Mouse (Mus musculus) thymus, adult 2 months (tissue): ENCODE measurements at regions not wholly inside any gene's neighbourhood (a gene's known extent, or its start where the extent isn't known, plus 50 kb on each side); places are given as distances from the start of the nearest gene placed in this dataset.

Source experiments
- DNase-seq: peaks from one replicate; pipeline ENCODE4 v3.0.0; 2021
- H3K27ac ChIP-seq: fragments of 200-500 bp; 2 replicates; pipeline ENCODE4 v1.5.1; 2012; ENCODE audit warnings: low read length, control low read depth; ENCODE audit not compliant: control insufficient read depth, insufficient read depth
- H3K27me3 ChIP-seq: fragments of 200-500 bp; 2 replicates; pipeline ENCODE4 v1.6.1; 2012; ENCODE audit warnings: mild to moderate bottlenecking, low read length, moderate library complexity, mixed read lengths; ENCODE audit not compliant: control insufficient read depth, insufficient read depth
- H3K36me3 ChIP-seq: fragments of 200-500 bp; 2 replicates; pipeline ENCODE4 v1.6.1; 2012; ENCODE audit warnings: mild to moderate bottlenecking, low read length, moderate library complexity; ENCODE audit not compliant: control insufficient read depth, insufficient read depth
- H3K4me1 ChIP-seq: fragments of 200-500 bp; replicated peaks from 2 replicates; pipeline ENCODE4 v1.6.1; 2012; ENCODE audit warnings: low read length; ENCODE audit not compliant: control insufficient read depth, insufficient read depth
- H3K4me3 ChIP-seq: fragments of 200-500 bp; 2 replicates; pipeline ENCODE4 v1.5.1; 2012; ENCODE audit warnings: mild to moderate bottlenecking, low read length, control low read depth, moderate library complexity; ENCODE audit not compliant: control insufficient read depth, insufficient read depth
- CTCF ChIP-seq: fragments of 200-500 bp; IDR thresholded peaks from 2 replicates; pipeline ENCODE4 v1.5.1; 2012; ENCODE audit warnings: mild to moderate bottlenecking, control low read depth, low read length, moderate library complexity, borderline replicate concordance; ENCODE audit not compliant: control insufficient read depth, poor library complexity, insufficient read depth; ENCODE audit errors: extremely low read depth
- POLR2A ChIP-seq: fragments of 200-500 bp; IDR thresholded peaks from 2 replicates; pipeline ENCODE4 v1.6.1; 2012; ENCODE audit warnings: mild to moderate bottlenecking, low read length, control low read depth, moderate library complexity; ENCODE audit not compliant: control insufficient read depth, poor library complexity, insufficient read depth; ENCODE audit errors: extremely low read depth
- WGBS: fragments of 180-500 bp; shearing (Covaris S2); methylation state at CpG from one replicate; pipeline ENCODE4 v1.1.7; 2018; 5-methylcytosine and 5-hydroxymethylcytosine counted together

- Histone ChIP-seq H3K27ac (no peak overlapping the region), H3K36me3 (no peaks in the 10 kb centered on the region), H3K4me3 (no peak overlapping the region), H3K4me1 (no peaks in the 10 kb centered on the region), H3K27me3 (no peaks in the 10 kb centered on the region)
- WGBS: 7% methylated on average over 5 of the region's 5 CpGs
- no peak for DNase-seq
- TF ChIP-seq CTCF: no peak
- TF ChIP-seq POLR2A: no peak
Observed at GRCm38 (mm10) chr10:17522026-17522541, 200.9 kb upstream of the Cited2 start.

- H3K4me1 ChIP-seq: no peaks in the 10 kb centered on the region
- TF ChIP-seq POLR2A (no peak), CTCF (no peak)
- 60% methylated on average over 6 of the region's 6 CpGs for WGBS
Observed at GRCm38 (mm10) chr10:17523558-17524328, 199.3 kb upstream of the Cited2 start.

GRCm38 (mm10) chr10:17527151-17527737 lies 195.8 kb upstream of the Cited2 start:
- Histone ChIP-seq H3K27ac (no peak overlapping the region), H3K4me3 (no peak overlapping the region), H3K27me3 (no peaks in the 10 kb centered on the region), H3K4me1 (no peaks in the 10 kb centered on the region), H3K36me3 (no peaks in the 10 kb centered on the region)
- WGBS: 89% methylated on average over 4 of the region's 4 CpGs
- TF ChIP-seq CTCF: no peak
- DNase-seq: no peak

More at GRCm38 (mm10) chr10:17523558-17524328, 199.3 kb upstream of the Cited2 start:
- Histone ChIP-seq H3K27me3 (no peaks in the 10 kb centered on the region), H3K4me3 (no peak overlapping the region), H3K27ac (no peak overlapping the region), H3K36me3 (no peaks in the 10 kb centered on the region)
- DNase-seq: no peak

GRCm38 (mm10) chr10:17528116-17528515 lies 194.9 kb upstream of the Cited2 start:
- no peak overlapping the region for H3K27ac ChIP-seq
- no peak for DNase-seq

GRCm38 (mm10) chr10:17528846-17529245 lies 194.2 kb upstream of the Cited2 start:
- DNase-seq: no peak
- Histone ChIP-seq H3K36me3 (no peaks in the 10 kb centered on the region), H3K27ac (no peak overlapping the region), H3K27me3 (no peaks in the 10 kb centered on the region), H3K4me3 (no peak overlapping the region), H3K4me1 (no peaks in the 10 kb centered on the region)
- WGBS: 85% methylated on average over 6 of the region's 6 CpGs
- TF ChIP-seq POLR2A (no peak), CTCF (no peak)

More at GRCm38 (mm10) chr10:17528116-17528515, 194.9 kb upstream of the Cited2 start:
- Histone ChIP-seq H3K27me3 (no peaks in the 10 kb centered on the region), H3K4me1 (no peaks in the 10 kb centered on the region), H3K4me3 (no peak overlapping the region), H3K36me3 (no peaks in the 10 kb centered on the region)
- WGBS: 47% methylated on average over 2 of the region's 2 CpGs
- no peak for TF ChIP-seq CTCF
- TF ChIP-seq POLR2A: no peak

- H3K36me3 ChIP-seq: no peaks in the 10 kb centered on the region
- H3K27ac ChIP-seq: no peak overlapping the region
- WGBS: 70% methylated on average over 4 of the region's 4 CpGs
- no peaks in the 10 kb centered on the region for H3K4me1 ChIP-seq
- no peaks in the 10 kb centered on the region for H3K27me3 ChIP-seq
- H3K4me3 ChIP-seq: no peak overlapping the region
- TF ChIP-seq CTCF (no peak), POLR2A (no peak)
- no peak for DNase-seq
Observed at GRCm38 (mm10) chr10:17529851-17530509, 193.0 kb upstream of the Cited2 start.
